In the genomic region with DNA sequence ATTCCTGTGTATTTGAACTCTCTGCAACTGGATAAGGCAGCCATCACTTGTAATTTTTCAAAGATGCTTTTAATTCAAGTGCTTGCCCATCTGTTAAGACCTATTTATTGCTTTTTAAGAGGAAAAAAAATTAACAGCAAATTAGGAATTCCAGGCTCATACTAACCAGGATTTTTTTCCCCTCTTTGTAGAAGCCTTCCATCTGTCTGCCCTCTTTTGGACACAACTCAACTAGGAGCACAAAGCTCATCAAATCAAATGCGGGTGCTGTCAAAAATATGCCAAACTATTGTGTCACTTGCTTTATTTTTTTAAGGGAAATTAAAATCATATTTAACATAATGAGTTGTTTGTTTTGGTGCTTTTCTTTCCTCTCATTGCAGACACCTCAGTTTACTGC, we compare ENCODE assay signal across 32 mouse cellular contexts. TPM values are rescaled to one million over a fixed set of nuclear protein-coding genes. Genes with fewer than 3 reads are reported as not detected.
DNase-seq lines count a peak whose midpoint lies in the region; ATAC-seq and TF ChIP-seq lines count a peak whose summit lies in the region.
"Had no signal": no experiment of that assay in that cellular context is flagged by ENCODE, and none has a peak within 500 bp of the region (broad histone marks: within the 10 kb centered on the region; RNA-seq: fewer than 3 reads in every experiment).

No protein-coding gene starts in this region.

- no peak for TF ChIP-seq CTCF in layer of hippocampus, adult 2 months (conservative IDR thresholded peaks at IDR 0.05)

- H3K4me3 ChIP-seq in forebrain, embryonic 14.5 days (ENCODE audit: low read depth, low read length) = no peak overlapping the region
- H3K4me3 ChIP-seq in forebrain, embryonic 12.5 days (replicated peaks) = no peak overlapping the region
- no peak overlapping the region for H3K4me3 ChIP-seq in layer of hippocampus, adult 2 months
- no peak overlapping the region for H3K4me3 ChIP-seq in midbrain, embryonic 13.5 days (replicated peaks)
- H3K4me3 ChIP-seq: embryonic facial prominence, embryonic 12.5 days; embryonic facial prominence, embryonic 15.5 days; forebrain, embryonic 15.5 days; gastrocnemius, adult 2 months; heart, embryonic 10.5 days; heart, embryonic 13.5 days had no signal

- 86% methylated on average over 1 of the region's 1 CpGs for WGBS in forebrain, embryonic 14.5 days
- 81% methylated on average over 1 of the region's 1 CpGs for WGBS in forebrain, embryonic 12.5 days
- 84% methylated on average over 1 of the region's 1 CpGs for WGBS in midbrain, embryonic 13.5 days

- H3K4me1 ChIP-seq in forebrain, embryonic 14.5 days (ENCODE audit: control insufficient read depth, insufficient read depth, low read length) = no peaks in the 10 kb centered on the region; the same call in 1 of the 2 replicates
- H3K4me1 ChIP-seq in forebrain, embryonic 12.5 days = no peaks in the 10 kb centered on the region
- 0 out of 2 replicates have a peak, but pooled peaks cover under 1% of the 10 kb centered on the region for H3K4me1 ChIP-seq in midbrain, embryonic 13.5 days (replicated peaks)
- H3K4me1 ChIP-seq: embryonic facial prominence, embryonic 12.5 days; embryonic facial prominence, embryonic 15.5 days had no signal

- no peak for ATAC-seq in forebrain, embryonic 14.5 days
- no peak for ATAC-seq in forebrain, embryonic 12.5 days (ENCODE audit: low FRiP score)
- ATAC-seq in midbrain, embryonic 13.5 days = no peak
- ATAC-seq: activated CD4-positive, CD25-positive, alpha-beta regulatory T cell, adult 4 months; forebrain, embryonic 15.5 days; hindbrain, postnatal 0 days; inflammation-experienced regulatory T-cells, adult 6 months had no signal

- no peak overlapping the region for H3K9ac ChIP-seq in forebrain, embryonic 14.5 days (ENCODE audit: low read length)
- no peak overlapping the region for H3K9ac ChIP-seq in forebrain, embryonic 12.5 days
- H3K9ac ChIP-seq in midbrain, embryonic 13.5 days (replicated peaks) = no peak overlapping the region
- H3K9ac ChIP-seq: embryonic facial prominence, embryonic 12.5 days; embryonic facial prominence, embryonic 15.5 days; forebrain, embryonic 15.5 days; heart, embryonic 13.5 days; hindbrain, embryonic 14.5 days had no signal

- no peaks in the 10 kb centered on the region for H3K9me3 ChIP-seq in forebrain, embryonic 14.5 days (replicated peaks; ENCODE audit: control insufficient read depth, low read length)
- no peaks in the 10 kb centered on the region for H3K9me3 ChIP-seq in forebrain, embryonic 12.5 days
- H3K9me3 ChIP-seq in midbrain, embryonic 13.5 days = no peaks in the 10 kb centered on the region
- H3K9me3 ChIP-seq: embryonic facial prominence, embryonic 12.5 days; embryonic facial prominence, embryonic 15.5 days; forebrain, embryonic 15.5 days; heart, embryonic 10.5 days; heart, embryonic 13.5 days had no signal

- H3K36me3 ChIP-seq in forebrain, embryonic 14.5 days (ENCODE audit: control insufficient read depth, insufficient read depth, low read length) = no peaks in the 10 kb centered on the region
- no peaks in the 10 kb centered on the region for H3K36me3 ChIP-seq in forebrain, embryonic 12.5 days (replicated peaks)
- no peaks in the 10 kb centered on the region for H3K36me3 ChIP-seq in midbrain, embryonic 13.5 days
- H3K36me3 ChIP-seq: embryonic facial prominence, embryonic 12.5 days; embryonic facial prominence, embryonic 15.5 days; forebrain, embryonic 15.5 days; heart, embryonic 10.5 days; heart, embryonic 13.5 days had no signal

- no peak overlapping the region for H3K27ac ChIP-seq in forebrain, embryonic 14.5 days (ENCODE audit: low read depth, low read length)
- no peak overlapping the region for H3K27ac ChIP-seq in forebrain, embryonic 12.5 days
- H3K27ac ChIP-seq in layer of hippocampus, adult 2 months = peak overlapping the region; percentile 19; the same call in 1 of the 2 replicates
- no peak overlapping the region for H3K27ac ChIP-seq in midbrain, embryonic 13.5 days
- H3K27ac ChIP-seq: embryonic facial prominence, embryonic 12.5 days; embryonic facial prominence, embryonic 15.5 days; forebrain, embryonic 15.5 days; gastrocnemius, adult 2 months; heart, embryonic 10.5 days; heart, embryonic 13.5 days; hindbrain, embryonic 14.5 days; hindbrain, postnatal 0 days had no signal

- peak; percentile 37 for DNase-seq in forebrain, embryonic 14.5 days (ENCODE audit: low spot score)
- peak; percentile 27 for DNase-seq in heart, adult 11 months
- DNase-seq in heart, adult 8-10 months (ENCODE audit: low spot score) = no peak
- peak in 1 of 2 experiments; percentile 48 for DNase-seq in layer of hippocampus, adult 2 months (ENCODE audit: low spot score in 2 of 2)
- no peak for DNase-seq in layer of hippocampus, postnatal 10 days (ENCODE audit: low spot score in 2 of 2)
- DNase-seq: adrenal gland, adult 8-10 months; adrenal gland, postnatal 25 days; cerebellum, adult 18-20 months; cerebellum, adult 9-11 months; cerebellum, postnatal 25 days; gastrocnemius, adult 2 months; gastrocnemius, postnatal 14 days; heart, adult 18-20 months; heart, postnatal 14 days; heart, postnatal 4 days had no signal

- no peak overlapping the region for H3K4me2 ChIP-seq in forebrain, embryonic 14.5 days (ENCODE audit: low read length)
- no peak overlapping the region for H3K4me2 ChIP-seq in forebrain, embryonic 12.5 days
- H3K4me2 ChIP-seq in midbrain, embryonic 13.5 days (replicated peaks) = no peak overlapping the region
- H3K4me2 ChIP-seq: embryonic facial prominence, embryonic 12.5 days; embryonic facial prominence, embryonic 15.5 days; forebrain, embryonic 15.5 days; heart, embryonic 13.5 days; hindbrain, embryonic 14.5 days had no signal

- H3K27me3 ChIP-seq in forebrain, embryonic 14.5 days (replicated peaks; ENCODE audit: control insufficient read depth, insufficient read depth, low read length) = no peaks in the 10 kb centered on the region
- no peaks in the 10 kb centered on the region for H3K27me3 ChIP-seq in forebrain, embryonic 12.5 days
- H3K27me3 ChIP-seq in midbrain, embryonic 13.5 days = no peaks in the 10 kb centered on the region
- H3K27me3 ChIP-seq: embryonic facial prominence, embryonic 12.5 days; embryonic facial prominence, embryonic 15.5 days; forebrain, embryonic 15.5 days; heart, embryonic 13.5 days had no signal

RNA-seq across cellular contexts. Expression of gene Gm6657, which starts 55.6 kb away (rescaled TPM):
- not detected in 2 replicates for polyA plus RNA-seq in forebrain, embryonic 14.5 days (2014; fragmentation: Nextera tagmentation; extraction: Ambion mirVana)
- not detected in 2 replicates for polyA plus RNA-seq in forebrain, embryonic 12.5 days (2016; fragmentation: Nextera tagmentation; extraction: Ambion mirVana)
- not detected for total RNA-seq in heart, adult 8-10 months (2022)
- total RNA-seq in layer of hippocampus, adult 2 months (2021) = not detected
- total RNA-seq in layer of hippocampus, postnatal 10 days (2021) = not detected
- not detected in 2 replicates for polyA plus RNA-seq in midbrain, embryonic 13.5 days (2015; fragmentation: Nextera tagmentation; extraction: Ambion mirVana)
- total RNA-seq: adrenal gland, adult 8-10 months; adrenal gland, postnatal 25 days; common myeloid progenitor, adult 5-6 weeks; ES-E14; gastrocnemius, adult 2 months; gastrocnemius, postnatal 14 days; gastrocnemius, postnatal 4 days; heart, adult 18-20 months; heart, postnatal 14 days; heart, postnatal 4 days; hindbrain, postnatal 0 days had no signal
- polyA plus RNA-seq: activated CD4-positive, CD25-positive, alpha-beta regulatory T cell, adult 4 months; embryonic facial prominence, embryonic 12.5 days; embryonic facial prominence, embryonic 15.5 days; forebrain, embryonic 15.5 days; frontal cortex, adult 2 months; heart, embryonic 10.5 days; heart, embryonic 13.5 days; heart, embryonic 16.5 days; hindbrain, embryonic 11.5 days; hindbrain, embryonic 14.5 days; hindbrain, postnatal 0 days; inflammation-experienced regulatory T-cells, adult 6 months had no signal

Comparison
In these comparisons a context has a peak if more than half of its experiments do, and no peak if none do; other contexts are left out.
1. DNase-seq: peak in forebrain, embryonic 14.5 days (single experiment) and heart, adult 11 months (single experiment); none in heart, adult 8-10 months (single experiment) and layer of hippocampus, postnatal 10 days (0 of 2).